Mouse (Mus musculus) hindbrain, embryonic 14.5 days (tissue): ENCODE results near the gene Slc7a1. TPM values are rescaled to one million over a fixed set of nuclear protein-coding genes. Genes with fewer than 3 reads are reported as not detected.

Experiments
- ATAC-seq: fragments of 200-750 bp; cut with Nextera tagmentation; 2 replicates; pipeline ENCODE4 v1.8.0; 2017; ENCODE audit warnings: moderate number of reproducible peaks, mild to moderate bottlenecking, moderate TSS enrichment, moderate library complexity; ENCODE audit not compliant: low FRiP score
- DNase-seq: peaks from one replicate; pipeline ENCODE4 v3.0.0-alpha.2; 2015; ENCODE audit warnings: low spot score
- H3K27ac ChIP-seq: fragments of 300-500 bp; sonication (generic); 2 replicates; pipeline ENCODE4 v1.5.1; 2014; ENCODE audit warnings: mild to moderate bottlenecking, moderate library complexity
- H3K27me3 ChIP-seq: fragments of 300-500 bp; sonication (generic); 2 replicates; pipeline ENCODE4 v1.6.1; 2014; ENCODE audit warnings: mild to moderate bottlenecking, low read length, mixed read lengths; ENCODE audit not compliant: control insufficient read depth, insufficient read depth
- H3K36me3 ChIP-seq: fragments of 300-500 bp; sonication (generic); replicated peaks from 2 replicates; pipeline ENCODE4 v1.6.1; 2014; ENCODE audit not compliant: control insufficient read depth, insufficient read depth
- H3K4me1 ChIP-seq: fragments of 300-500 bp; sonication (generic); replicated peaks from 2 replicates; pipeline ENCODE4 v1.6.1; 2014; ENCODE audit warnings: antibody characterized with exemption, low read length, mixed read lengths; ENCODE audit not compliant: control insufficient read depth, insufficient read depth
- H3K4me2 ChIP-seq: fragments of 300-500 bp; sonication (generic); replicated peaks from 2 replicates; pipeline ENCODE4 v1.6.1; 2014; ENCODE audit warnings: mild to moderate bottlenecking, moderate library complexity
- H3K4me3 ChIP-seq: fragments of 300-500 bp; sonication (generic); replicated peaks from 2 replicates; pipeline ENCODE4 v1.5.1; 2014; ENCODE audit warnings: mild to moderate bottlenecking, low read length
- H3K9ac ChIP-seq: fragments of 300-500 bp; sonication (generic); 2 replicates; pipeline ENCODE4 v1.6.1; 2014
- H3K9me3 ChIP-seq: fragments of 300-500 bp; sonication (generic); 2 replicates; pipeline ENCODE4 v1.6.1; 2016; ENCODE audit warnings: low read length; ENCODE audit not compliant: control insufficient read depth
- WGBS: fragments of 180-500 bp; shearing (Covaris S2); extraction: QIAGEN DNeasy Blood & Tissue Kit; methylation state at CpG from one replicate; pipeline ENCODE4 v1.1.7; 2014; 5-methylcytosine and 5-hydroxymethylcytosine counted together
- polyA plus RNA-seq: library from polyadenylated mRNA; unstranded; fragments of >200 nt; fragmentation: Nextera tagmentation; extraction: Ambion mirVana; gene quantifications from 2 replicates; pipeline ENCODE4 v1.2.1, GENCODE M21; 2014

The Slc7a1 gene
- polyA plus RNA-seq, 1 experiment from 2014 or later, result 58.4 TPM

DNA sequence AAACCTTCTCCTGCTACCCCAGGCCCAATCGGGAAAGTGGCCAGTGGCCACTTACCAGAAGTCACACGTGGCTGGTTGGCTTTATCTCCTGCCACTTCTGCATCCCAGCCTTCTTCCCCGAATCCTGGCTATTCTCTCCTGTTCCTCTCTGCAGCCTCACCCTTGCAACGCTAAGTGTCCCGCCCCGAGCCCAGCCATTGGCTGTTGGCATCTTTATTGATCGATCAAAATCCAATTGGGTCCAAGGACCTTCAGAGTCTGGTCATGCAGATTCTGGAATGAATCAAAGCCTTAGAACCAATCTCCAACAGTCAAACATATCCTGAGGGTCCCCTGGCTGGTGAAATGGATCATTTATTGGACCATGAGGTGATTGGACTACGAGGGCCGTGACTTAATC, 18.7 kb upstream of the Slc7a1 start:
- Histone ChIP-seq H3K27ac (no peak overlapping the region), H3K27me3 (no peaks in the 10 kb centered on the region), H3K9ac (no peak overlapping the region), H3K4me1 (no peaks in the 10 kb centered on the region), H3K36me3 (no peaks in the 10 kb centered on the region), H3K4me3 (no peak overlapping the region), H3K4me2 (no peak overlapping the region), H3K9me3 (no peaks in the 10 kb centered on the region)
- DNase-seq (no peak), ATAC-seq (no peak)
- 96% methylated on average over 9 of the region's 9 CpGs for WGBS

DNA sequence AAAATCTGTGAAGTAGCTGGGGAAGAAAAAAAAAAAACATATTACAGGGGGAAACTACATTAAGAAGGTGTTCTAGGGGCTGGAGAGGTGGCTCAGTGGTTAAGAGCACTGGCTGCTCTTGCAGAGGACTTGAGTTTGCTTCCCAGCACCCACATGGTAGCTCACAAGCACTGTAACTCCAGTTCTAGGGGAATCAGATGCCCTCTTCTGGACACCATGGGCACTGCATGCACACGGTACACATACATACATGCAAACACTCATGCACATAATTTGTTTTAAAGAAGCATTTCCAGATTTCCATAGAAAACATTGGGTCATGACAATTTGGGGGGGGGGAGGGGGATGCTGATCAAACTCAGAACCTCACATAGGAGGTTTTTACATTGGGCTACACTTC, 18.1 kb upstream of the Slc7a1 start:
- Histone ChIP-seq H3K4me3 (no peak overlapping the region), H3K4me2 (no peak overlapping the region), H3K9ac (no peak overlapping the region), H3K4me1 (no peaks in the 10 kb centered on the region), H3K36me3 (no peaks in the 10 kb centered on the region), H3K27me3 (no peaks in the 10 kb centered on the region), H3K27ac (no peak overlapping the region), H3K9me3 (no peaks in the 10 kb centered on the region)
- ATAC-seq, result no peak
- no peak for DNase-seq
- WGBS, result 100% methylated on average over 1 of the region's 1 CpGs

DNA sequence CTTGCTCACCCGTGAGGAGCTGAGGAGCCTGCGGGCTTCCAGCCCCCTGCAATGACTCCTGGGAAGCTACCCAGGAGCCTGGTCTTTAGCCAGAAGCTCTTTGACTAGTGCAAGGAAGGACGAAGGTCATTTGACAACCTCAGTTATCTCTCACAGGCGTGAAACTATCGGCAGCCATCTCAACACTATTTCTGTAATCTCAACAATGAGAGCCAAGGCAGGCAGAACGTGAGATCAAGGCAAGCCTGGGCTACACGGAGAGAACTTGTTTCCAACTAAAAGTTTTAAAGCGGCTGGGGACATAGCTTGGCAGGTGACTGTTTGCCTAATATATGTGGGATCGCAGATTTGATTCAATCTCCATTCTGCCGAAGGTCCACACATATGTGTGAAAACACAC, 16.8 kb upstream of the Slc7a1 start:
- DNase-seq (no peak), ATAC-seq (no peak)
- H3K36me3 ChIP-seq, result no peaks in the 10 kb centered on the region
- no peak overlapping the region for H3K4me2 ChIP-seq
- no peak overlapping the region for H3K9ac ChIP-seq
- no peaks in the 10 kb centered on the region for H3K4me1 ChIP-seq
- H3K4me3 ChIP-seq, result no peak overlapping the region
- H3K27me3 ChIP-seq, result no peaks in the 10 kb centered on the region
- H3K9me3 ChIP-seq, result no peaks in the 10 kb centered on the region
- no peak overlapping the region for H3K27ac ChIP-seq
- WGBS, result 82% methylated on average over 10 of the region's 10 CpGs

DNA sequence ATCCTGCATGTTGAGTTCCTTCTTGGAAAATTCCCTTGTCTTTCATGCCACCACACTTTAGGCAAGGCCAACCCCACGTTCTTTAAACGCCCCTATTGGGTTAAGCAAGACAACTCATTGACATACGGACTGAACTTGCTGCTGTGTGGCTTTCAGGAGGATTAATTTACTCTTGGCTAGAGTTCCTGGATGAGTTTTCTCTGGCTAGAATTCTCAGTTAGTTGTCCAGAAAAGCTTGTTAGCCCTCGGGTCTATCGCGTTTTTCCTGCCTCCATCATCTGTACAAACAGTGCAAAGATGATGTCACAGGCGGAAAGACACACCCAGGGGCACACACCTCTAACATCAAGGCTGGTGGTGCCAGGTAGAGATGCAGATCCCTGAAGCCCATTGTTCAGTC, 14.5 kb upstream of the Slc7a1 start:
- no peak overlapping the region for H3K9ac ChIP-seq
- no peak for DNase-seq
- 57% methylated on average over 7 of the region's 7 CpGs for WGBS
- H3K9me3 ChIP-seq, result no peaks in the 10 kb centered on the region
- H3K27me3 ChIP-seq, result no peaks in the 10 kb centered on the region
- no peak overlapping the region for H3K4me3 ChIP-seq
- H3K36me3 ChIP-seq, result no peaks in the 10 kb centered on the region
- no peak for ATAC-seq
- no peak overlapping the region for H3K4me2 ChIP-seq
- no peak overlapping the region for H3K27ac ChIP-seq
- H3K4me1 ChIP-seq, result no peaks in the 10 kb centered on the region

DNA sequence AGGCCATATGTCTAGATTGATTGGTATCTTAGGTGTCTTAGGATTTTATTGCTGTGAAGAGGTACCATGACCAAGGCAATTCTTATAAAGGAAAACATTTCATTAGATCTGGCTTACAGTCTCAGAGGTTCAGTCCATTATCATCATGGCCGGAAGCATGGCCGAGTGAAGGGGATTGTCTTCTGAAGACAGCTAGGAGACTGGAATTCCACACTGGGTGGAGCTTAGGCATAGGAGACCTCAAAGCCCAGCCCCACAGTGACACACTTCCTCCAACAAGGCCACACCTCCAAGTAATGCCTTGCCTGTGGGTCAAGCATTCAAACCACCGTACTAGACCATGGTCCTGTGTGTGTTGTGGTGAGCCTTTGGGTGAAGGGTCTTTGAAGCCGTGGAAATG, 12.8 kb upstream of the Slc7a1 start:
- Histone ChIP-seq H3K27ac (no peak overlapping the region), H3K9me3 (no peaks in the 10 kb centered on the region), H3K4me3 (no peak overlapping the region), H3K27me3 (no peaks in the 10 kb centered on the region), H3K4me1 (no peaks in the 10 kb centered on the region), H3K4me2 (no peak overlapping the region), H3K9ac (no peak overlapping the region), H3K36me3 (no peaks in the 10 kb centered on the region)
- ATAC-seq, result no peak
- DNase-seq, result no peak
- 95% methylated on average over 4 of the region's 4 CpGs for WGBS

DNA sequence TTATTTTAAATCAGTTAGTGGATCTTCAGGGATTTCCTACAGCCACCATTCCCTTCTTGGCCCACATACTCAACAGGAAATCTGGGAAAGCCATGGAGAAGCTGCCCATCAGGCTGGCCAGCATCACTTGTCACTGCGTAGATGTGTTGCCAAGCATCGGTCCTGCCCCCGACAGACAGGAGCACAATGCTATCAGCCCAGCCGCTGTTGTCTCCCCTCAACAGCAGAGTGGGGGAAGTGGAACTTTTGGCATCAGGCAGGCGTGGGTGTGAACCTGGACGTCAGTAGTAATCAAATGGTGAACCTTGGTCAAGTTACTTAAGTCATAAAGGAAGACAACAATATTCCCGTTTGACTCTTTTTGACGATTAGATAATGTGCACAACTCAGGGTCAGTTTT, 9.8 kb upstream of the Slc7a1 start:
- WGBS, result 88% methylated on average over 8 of the region's 8 CpGs
- no peaks in the 10 kb centered on the region for H3K4me1 ChIP-seq

DNA sequence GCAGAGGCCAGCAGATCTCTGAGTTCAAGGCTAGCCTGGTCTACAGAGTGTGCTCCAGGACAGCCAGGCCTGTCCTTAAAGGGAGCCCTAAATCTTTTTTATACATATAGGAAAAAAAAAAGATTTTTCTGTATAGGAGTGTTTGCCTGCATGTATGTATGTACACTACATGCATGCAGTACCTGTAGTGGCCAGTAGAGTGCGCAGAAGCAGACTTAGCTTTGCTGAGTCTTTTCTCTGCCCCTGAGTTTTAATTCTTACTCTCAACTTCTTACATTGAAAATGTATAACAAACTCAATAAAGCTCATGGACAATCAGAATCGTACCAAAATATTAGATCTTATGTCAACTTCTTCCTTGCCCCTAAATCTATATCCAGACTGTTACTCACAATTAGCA, 7.2 kb upstream of the Slc7a1 start:
- DNase-seq (no peak), ATAC-seq (no peak)
- no peak overlapping the region for H3K9ac ChIP-seq
- no peaks in the 10 kb centered on the region for H3K9me3 ChIP-seq
- H3K4me2 ChIP-seq, result no peak overlapping the region
- no peak overlapping the region for H3K4me3 ChIP-seq
- WGBS, result 92% methylated on average over 2 of the region's 2 CpGs
- H3K4me1 ChIP-seq, result no peaks in the 10 kb centered on the region
- no peaks in the 10 kb centered on the region for H3K27me3 ChIP-seq
- no peaks in the 10 kb centered on the region for H3K36me3 ChIP-seq
- H3K27ac ChIP-seq, result no peak overlapping the region

More for the DNA sequence above, 9.8 kb upstream of the Slc7a1 start:
- Histone ChIP-seq H3K27ac (no peak overlapping the region), H3K4me3 (no peak overlapping the region), H3K36me3 (no peaks in the 10 kb centered on the region), H3K4me2 (no peak overlapping the region), H3K9ac (no peak overlapping the region), H3K27me3 (no peaks in the 10 kb centered on the region), H3K9me3 (no peaks in the 10 kb centered on the region)
- DNase-seq, result no peak
- no peak for ATAC-seq

DNA sequence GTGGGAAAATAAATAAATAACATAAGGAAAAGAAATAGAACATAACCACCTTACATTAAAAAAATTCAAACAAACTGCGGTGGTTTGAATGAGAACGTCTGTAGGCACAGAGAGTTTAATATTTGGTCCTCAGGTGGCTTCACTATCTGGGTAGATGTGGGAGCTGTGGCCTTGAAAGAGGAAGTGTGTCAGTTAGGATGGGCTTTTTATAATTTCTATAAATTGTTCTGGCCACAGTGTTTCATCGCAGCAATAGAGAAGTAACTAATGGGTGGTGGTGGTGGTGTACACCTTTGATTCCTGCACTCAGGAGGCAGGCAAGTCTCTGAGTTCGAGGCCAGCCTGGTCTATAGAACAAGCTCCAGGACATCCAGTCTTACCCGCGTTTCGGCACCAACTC, 4.8 kb upstream of the Slc7a1 start:
- no peaks in the 10 kb centered on the region for H3K9me3 ChIP-seq
- DNase-seq (no peak), ATAC-seq (no peak)
- H3K4me2 ChIP-seq, result no peak overlapping the region
- no peak overlapping the region for H3K9ac ChIP-seq
- peaks cover 3% of the 10 kb centered on the region; the same call in 1 of the 2 replicates for H3K27me3 ChIP-seq
- WGBS, result 95% methylated on average over 7 of the region's 7 CpGs
- no peaks in the 10 kb centered on the region for H3K4me1 ChIP-seq
- H3K36me3 ChIP-seq, result no peaks in the 10 kb centered on the region
- H3K4me3 ChIP-seq, result no peak overlapping the region
- no peak overlapping the region for H3K27ac ChIP-seq

DNA sequence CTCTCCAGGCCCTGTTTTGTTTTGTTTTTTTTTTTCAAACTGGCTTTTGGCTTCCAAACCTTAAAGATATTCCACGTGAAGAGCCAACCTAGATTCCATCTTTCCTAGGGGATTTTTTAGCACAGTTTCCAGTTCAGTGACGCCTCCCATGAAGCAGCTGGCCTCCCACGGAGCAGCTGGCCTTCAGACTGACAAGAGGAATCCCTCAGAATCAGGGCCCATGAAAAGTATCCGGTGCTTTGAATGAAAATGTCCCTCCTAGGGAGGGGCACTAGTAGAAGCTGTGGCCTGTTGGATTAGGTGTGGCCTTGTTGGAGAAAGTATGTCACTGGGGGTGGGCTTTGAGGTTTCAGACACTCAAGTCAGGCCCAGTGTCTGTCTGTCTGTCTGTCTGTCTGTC, 2.9 kb upstream of the Slc7a1 start:
- Histone ChIP-seq H3K27me3 (peaks cover 3% of the 10 kb centered on the region; the same call in 1 of the 2 replicates), H3K4me2 (no peak overlapping the region), H3K4me3 (no peak overlapping the region), H3K9me3 (no peaks in the 10 kb centered on the region), H3K4me1 (0 out of 2 replicates have a peak, but pooled peaks cover 8% of the 10 kb centered on the region), H3K27ac (no peak overlapping the region), H3K9ac (no peak overlapping the region), H3K36me3 (no peaks in the 10 kb centered on the region)
- no peak for DNase-seq
- ATAC-seq, result no peak
- 33% methylated on average over 4 of the region's 4 CpGs for WGBS
